Mouse (Mus musculus): ENCODE measurements around the gene Tpcn1. TPM values are rescaled to one million over a fixed set of nuclear protein-coding genes. Genes with fewer than 3 reads are reported as not detected.
"Not testable (repeated sequence)": the region's sequence is repeated elsewhere in the genome, so short reads cannot be mapped to it uniquely, and the experiment has no call there.

The Tpcn1 gene
- polyA plus RNA-seq, 1 experiment from 2014 or later = 14.5 TPM

- Histone ChIP-seq H3K9ac (ENCODE audit: low read length) (peak overlapping the region; percentile 89), H3K4me3 (ENCODE audit: low read depth, low read length) (peak overlapping the region; percentile 85), H3K36me3 (ENCODE audit: control insufficient read depth, insufficient read depth, low read length) (no peaks in the 10 kb centered on the region), H3K4me1 (replicated peaks; ENCODE audit: control insufficient read depth, insufficient read depth, low read length) (peaks cover 5% of the 10 kb centered on the region; the same call in 1 of the 2 replicates), H3K27me3 (ENCODE audit: control insufficient read depth, insufficient read depth, low read length) (no peaks in the 10 kb centered on the region), H3K4me2 (ENCODE audit: low read depth, low read length, severe bottlenecking) (peak overlapping the region; percentile 95), H3K9me3 (ENCODE audit: control insufficient read depth, low read length) (no peaks in the 10 kb centered on the region), H3K27ac (ENCODE audit: low read depth, low read length) (no peak overlapping the region)
- DNase-seq (ENCODE audit: low spot score) (no peak), ATAC-seq (replicated peaks; ENCODE audit: low FRiP score) (no peak)
- 10% methylated on average over 12 of the region's 12 CpGs for WGBS
Observed at GRCm38 (mm10) chr5:120502675-120503143, 85.8 kb downstream of the Tpcn1 start.

GRCm38 (mm10) chr5:120502147-120502621, 86.3 kb downstream of the Tpcn1 start:
- peaks cover 5% of the 10 kb centered on the region; the same call in 1 of the 2 replicates for H3K4me1 ChIP-seq (replicated peaks; ENCODE audit: control insufficient read depth, insufficient read depth, low read length)
- H3K27ac ChIP-seq (ENCODE audit: low read depth, low read length) = no peak overlapping the region
- peak overlapping the region; percentile 85; the same call in 1 of the 2 replicates for H3K4me3 ChIP-seq (ENCODE audit: low read depth, low read length)
- ATAC-seq (replicated peaks; ENCODE audit: low FRiP score) (no peak), DNase-seq (ENCODE audit: low spot score) (no peak)
- no peaks in the 10 kb centered on the region for H3K27me3 ChIP-seq (ENCODE audit: control insufficient read depth, insufficient read depth, low read length)
- H3K9ac ChIP-seq (ENCODE audit: low read length) = peak overlapping the region; percentile 89
- WGBS = 72% methylated on average over 9 of the region's 9 CpGs
- no peaks in the 10 kb centered on the region for H3K9me3 ChIP-seq (ENCODE audit: control insufficient read depth, low read length)
- H3K36me3 ChIP-seq (ENCODE audit: control insufficient read depth, insufficient read depth, low read length) = no peaks in the 10 kb centered on the region
- peak overlapping the region; percentile 95 for H3K4me2 ChIP-seq (ENCODE audit: low read depth, low read length, severe bottlenecking)

GRCm38 (mm10) chr5:120500609-120501008, 87.9 kb downstream of the Tpcn1 start:
- not testable (repeated sequence) for ATAC-seq (replicated peaks; ENCODE audit: low FRiP score); H3K4me1 ChIP-seq (replicated peaks; ENCODE audit: control insufficient read depth, insufficient read depth, low read length); H3K9ac ChIP-seq (ENCODE audit: low read length); DNase-seq (ENCODE audit: low spot score); H3K36me3 ChIP-seq (ENCODE audit: control insufficient read depth, insufficient read depth, low read length); H3K9me3 ChIP-seq (ENCODE audit: control insufficient read depth, low read length); H3K4me2 ChIP-seq (ENCODE audit: low read depth, low read length, severe bottlenecking); H3K27ac ChIP-seq (ENCODE audit: low read depth, low read length); H3K4me3 ChIP-seq (ENCODE audit: low read depth, low read length); H3K27me3 ChIP-seq (ENCODE audit: control insufficient read depth, insufficient read depth, low read length)
- 87% methylated on average over 9 of the region's 9 CpGs for WGBS

- Histone ChIP-seq H3K9me3 (ENCODE audit: control insufficient read depth, low read length) (no peaks in the 10 kb centered on the region), H3K27me3 (ENCODE audit: control insufficient read depth, insufficient read depth, low read length) (no peaks in the 10 kb centered on the region), H3K36me3 (ENCODE audit: control insufficient read depth, insufficient read depth, low read length) (no peaks in the 10 kb centered on the region), H3K4me2 (ENCODE audit: low read depth, low read length, severe bottlenecking) (no peak overlapping the region), H3K27ac (ENCODE audit: low read depth, low read length) (no peak overlapping the region), H3K4me3 (ENCODE audit: low read depth, low read length) (no peak overlapping the region), H3K9ac (ENCODE audit: low read length) (no peak overlapping the region), H3K4me1 (replicated peaks; ENCODE audit: control insufficient read depth, insufficient read depth, low read length) (peaks cover 5% of the 10 kb centered on the region; the same call in 1 of the 2 replicates)
- WGBS = 77% methylated on average over 4 of the region's 4 CpGs
- no peak for DNase-seq (ENCODE audit: low spot score)
- ATAC-seq (replicated peaks; ENCODE audit: low FRiP score) = no peak
Observed at GRCm38 (mm10) chr5:120499202-120499601, 89.3 kb downstream of the Tpcn1 start.

- H3K36me3 ChIP-seq (ENCODE audit: control insufficient read depth, insufficient read depth, low read length) = no peaks in the 10 kb centered on the region
- WGBS = 95% methylated on average over 3 of the region's 3 CpGs
- DNase-seq (ENCODE audit: low spot score) (no peak), ATAC-seq (replicated peaks; ENCODE audit: low FRiP score) (no peak)
- H3K27me3 ChIP-seq (ENCODE audit: control insufficient read depth, insufficient read depth, low read length) = no peaks in the 10 kb centered on the region
- no peaks in the 10 kb centered on the region for H3K9me3 ChIP-seq (ENCODE audit: control insufficient read depth, low read length)
- no peak overlapping the region for H3K9ac ChIP-seq (ENCODE audit: low read length)
- H3K4me1 ChIP-seq (replicated peaks; ENCODE audit: control insufficient read depth, insufficient read depth, low read length) = no peaks in the 10 kb centered on the region
- no peak overlapping the region for H3K4me2 ChIP-seq (ENCODE audit: low read depth, low read length, severe bottlenecking)
- H3K4me3 ChIP-seq (ENCODE audit: low read depth, low read length) = no peak overlapping the region
- no peak overlapping the region for H3K27ac ChIP-seq (ENCODE audit: low read depth, low read length)
Observed at GRCm38 (mm10) chr5:120497071-120497470, 91.4 kb downstream of the Tpcn1 start.

- no peak overlapping the region for H3K4me3 ChIP-seq (ENCODE audit: low read depth, low read length)
- H3K9me3 ChIP-seq (ENCODE audit: control insufficient read depth, low read length) = no peaks in the 10 kb centered on the region
- WGBS = 89% methylated on average over 13 of the region's 13 CpGs
- no peaks in the 10 kb centered on the region for H3K4me1 ChIP-seq (replicated peaks; ENCODE audit: control insufficient read depth, insufficient read depth, low read length)
- no peak overlapping the region for H3K4me2 ChIP-seq (ENCODE audit: low read depth, low read length, severe bottlenecking)
- ATAC-seq (replicated peaks; ENCODE audit: low FRiP score) = no peak
- H3K36me3 ChIP-seq (ENCODE audit: control insufficient read depth, insufficient read depth, low read length) = no peaks in the 10 kb centered on the region
- no peaks in the 10 kb centered on the region for H3K27me3 ChIP-seq (ENCODE audit: control insufficient read depth, insufficient read depth, low read length)
- no peak overlapping the region for H3K9ac ChIP-seq (ENCODE audit: low read length)
- no peak overlapping the region for H3K27ac ChIP-seq (ENCODE audit: low read depth, low read length)
- no peak for DNase-seq (ENCODE audit: low spot score)
Observed at GRCm38 (mm10) chr5:120495703-120496226, 92.7 kb downstream of the Tpcn1 start.

- Histone ChIP-seq H3K27ac (ENCODE audit: low read depth, low read length) (no peak overlapping the region), H3K4me3 (ENCODE audit: low read depth, low read length) (no peak overlapping the region), H3K27me3 (ENCODE audit: control insufficient read depth, insufficient read depth, low read length) (no peaks in the 10 kb centered on the region), H3K9me3 (ENCODE audit: control insufficient read depth, low read length) (no peaks in the 10 kb centered on the region), H3K36me3 (ENCODE audit: control insufficient read depth, insufficient read depth, low read length) (no peaks in the 10 kb centered on the region), H3K4me1 (replicated peaks; ENCODE audit: control insufficient read depth, insufficient read depth, low read length) (no peaks in the 10 kb centered on the region), H3K9ac (ENCODE audit: low read length) (no peak overlapping the region), H3K4me2 (ENCODE audit: low read depth, low read length, severe bottlenecking) (no peak overlapping the region)
- ATAC-seq (replicated peaks; ENCODE audit: low FRiP score) (no peak), DNase-seq (ENCODE audit: low spot score) (no peak)
- 81% methylated on average over 10 of the region's 10 CpGs for WGBS
Observed at GRCm38 (mm10) chr5:120495064-120495702, 93.3 kb downstream of the Tpcn1 start.

GRCm38 (mm10) chr5:120493873-120494395, 94.5 kb downstream of the Tpcn1 start:
- H3K27ac ChIP-seq (ENCODE audit: low read depth, low read length) = no peak overlapping the region
- H3K27me3 ChIP-seq (ENCODE audit: control insufficient read depth, insufficient read depth, low read length) = no peaks in the 10 kb centered on the region
- ATAC-seq (replicated peaks; ENCODE audit: low FRiP score) (no peak), DNase-seq (ENCODE audit: low spot score) (no peak)
- H3K9me3 ChIP-seq (ENCODE audit: control insufficient read depth, low read length) = no peaks in the 10 kb centered on the region
- H3K4me2 ChIP-seq (ENCODE audit: low read depth, low read length, severe bottlenecking) = no peak overlapping the region
- no peak overlapping the region for H3K9ac ChIP-seq (ENCODE audit: low read length)
- WGBS = 90% methylated on average over 9 of the region's 9 CpGs
- H3K4me3 ChIP-seq (ENCODE audit: low read depth, low read length) = no peak overlapping the region
- H3K36me3 ChIP-seq (ENCODE audit: control insufficient read depth, insufficient read depth, low read length) = no peaks in the 10 kb centered on the region
- no peaks in the 10 kb centered on the region for H3K4me1 ChIP-seq (replicated peaks; ENCODE audit: control insufficient read depth, insufficient read depth, low read length)
